Mouse (Mus musculus) cerebellum, postnatal 4 days (tissue): ENCODE measurements around the gene Exosc3.
A peak's percentile ranks its signal among the peaks of the same experiment; 100 is the strongest.

Experiments
- DNase-seq, 2 experiments: peaks; one replicate each; pipeline ENCODE4 v3.0.0; 2022; ENCODE audit warnings: low spot score in 2 of 2, mixed read lengths in 1 of 2

Gene Exosc3

GRCm38 (mm10) chr4:45279981-45280548 lies 62.5 kb downstream of the Exosc3 start:
- DNase-seq, result peak; percentile 43 to 68

- DNase-seq, result no peak
Measured at GRCm38 (mm10) chr4:45279292-45279691, 63.2 kb downstream of the Exosc3 start.

GRCm38 (mm10) chr4:45275770-45276169 lies 66.8 kb downstream of the Exosc3 start:
- DNase-seq, result no peak

GRCm38 (mm10) chr4:45271041-45271452 lies 71.5 kb downstream of the Exosc3 start:
- DNase-seq, result peak; percentile 46 to 85

- no peak for DNase-seq
Measured at GRCm38 (mm10) chr4:45267883-45268282, 74.6 kb downstream of the Exosc3 start.
